8 mouse cellular contexts compared by ENCODE assay signal in the genomic region with DNA sequence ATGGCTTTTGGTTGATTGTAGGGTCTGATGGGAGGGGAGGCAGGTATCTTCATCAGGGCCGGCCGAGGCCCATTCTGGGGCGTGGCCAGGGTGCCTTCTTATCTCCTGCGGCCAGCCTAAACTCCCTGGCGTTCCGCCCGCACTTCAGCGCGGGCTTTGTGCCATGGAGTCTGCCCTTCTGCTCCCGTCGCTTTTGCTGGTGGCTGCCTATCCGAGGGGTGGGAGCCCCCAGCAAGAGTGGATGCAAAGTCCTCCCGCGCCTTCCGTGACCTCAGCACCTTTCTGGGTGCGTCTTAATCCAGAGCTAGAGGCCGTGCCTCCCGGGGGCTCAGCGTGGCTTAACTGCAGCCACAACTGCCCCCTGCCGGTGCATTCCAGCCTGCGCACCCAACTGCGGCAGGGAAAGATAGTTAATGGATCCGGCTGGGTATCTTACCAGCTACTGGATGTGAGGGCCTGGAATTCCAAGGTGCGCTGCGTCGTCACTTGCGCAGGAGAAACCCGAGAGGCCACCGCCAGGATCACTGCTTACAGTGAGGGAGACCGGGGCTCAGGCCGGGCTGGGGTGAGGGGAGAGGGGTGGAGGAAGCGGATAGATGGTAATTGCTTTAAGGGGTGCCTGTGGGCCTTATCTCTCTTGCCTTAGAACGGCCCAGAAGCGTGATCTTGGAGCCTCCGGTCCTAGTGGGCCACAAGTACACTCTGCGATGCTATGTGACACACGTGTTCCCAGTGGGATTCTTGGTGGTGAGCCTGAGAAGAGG. TPM values are rescaled to one million over a fixed set of nuclear protein-coding genes. Genes with fewer than 3 reads are reported as not detected.
DNase-seq lines count a peak whose midpoint lies in the region; ATAC-seq lines count a peak whose summit lies in the region.

A gene (plus strand): TSS at position 83 of the 764 bp plus-strand sequence.

- H3K4me3 ChIP-seq in forebrain, embryonic 15.5 days, result peak within 1 kb of the TSS; percentile 9
- H3K4me3 ChIP-seq in hindbrain, embryonic 10.5 days, result peak within 1 kb of the TSS; percentile 55

- H3K4me2 ChIP-seq in forebrain, embryonic 15.5 days (replicated peaks), result peak within 1 kb of the TSS; percentile 44

- no peaks in the 10 kb centered on the region for H3K36me3 ChIP-seq in forebrain, embryonic 15.5 days
- H3K36me3 ChIP-seq in hindbrain, embryonic 10.5 days, result no peaks in the 10 kb centered on the region

- H3K9me3 ChIP-seq in forebrain, embryonic 15.5 days, result no peaks in the 10 kb centered on the region
- H3K9me3 ChIP-seq in hindbrain, embryonic 10.5 days, result no peaks in the 10 kb centered on the region

- H3K27me3 ChIP-seq in forebrain, embryonic 15.5 days, result peaks cover 60% of the 10 kb centered on the region
- peaks cover 95% of the 10 kb centered on the region for H3K27me3 ChIP-seq in hindbrain, embryonic 10.5 days (ENCODE audit: insufficient read depth, poor library complexity, severe bottlenecking)

- DNase-seq in Muller cell, postnatal 12 days (ENCODE audit: inconsistent ontology term), result peak; percentile 75
- DNase-seq in cerebellum, adult 11-12 months, result peak; percentile 46
- peak; percentile 83 for DNase-seq in hindbrain, embryonic 10.5 days (ENCODE audit: low spot score)
- DNase-seq in layer of hippocampus, postnatal 25 days (ENCODE audit: extremely low spot score in 1 of 2, low spot score in 1 of 2), result peak; percentile 59 to 78
- DNase-seq in lung, postnatal 4 days, result peak; percentile 87 to 90
- DNase-seq in retina, postnatal 1 day, result peak; percentile 87

- no peak within 1 kb of the TSS for H3K9ac ChIP-seq in forebrain, embryonic 15.5 days (replicated peaks)

- no peak for ATAC-seq in forebrain, embryonic 15.5 days (replicated peaks)
- no peak for ATAC-seq in inflammation-experienced regulatory T-cells, adult 6 months

- peaks cover 47% of the 10 kb centered on the region for H3K4me1 ChIP-seq in forebrain, embryonic 15.5 days
- H3K4me1 ChIP-seq in hindbrain, embryonic 10.5 days (replicated peaks), result peaks cover 58% of the 10 kb centered on the region

- 2% methylated on average over 37 of the region's 37 CpGs for WGBS in forebrain, embryonic 15.5 days
- 2% methylated on average over 37 of the region's 37 CpGs for WGBS in hindbrain, embryonic 10.5 days

- H3K27ac ChIP-seq in forebrain, embryonic 15.5 days (replicated peaks), result no peak within 1 kb of the TSS
- H3K27ac ChIP-seq in hindbrain, embryonic 10.5 days, result peak within 1 kb of the TSS; percentile 75

RNA-seq across cellular contexts. Expression of the gene that starts here (rescaled TPM):
- polyA plus RNA-seq in forebrain, embryonic 15.5 days (2015; fragmentation: Nextera tagmentation; extraction: Ambion mirVana), result 0.25 TPM in 1 of 2 replicates, not detected in the other
- polyA plus RNA-seq in hindbrain, embryonic 10.5 days (2016; fragmentation: Nextera tagmentation; extraction: Ambion mirVana), result 5.9 and 6.0 TPM in 2 replicates
- total RNA-seq in layer of hippocampus, postnatal 25 days (2021), result under 1 TPM; 0.84 to 0.87 TPM
- 1 to 10 TPM; 1.6 to 6.3 (median 3.1) TPM for polyA plus RNA-seq in inflammation-experienced regulatory T-cells, adult 6 months (2017; shearing (Covaris generic))

Comparison
In these comparisons a context has a peak if more than half of its experiments do, and no peak if none do; other contexts are left out.
1. Peak in DNase-seq in layer of hippocampus, postnatal 25 days; RNA of the gene not detected or under 1 TPM.